Mouse (Mus musculus) intestine, postnatal 0 days (tissue): Measurements from ENCODE around the gene Sec16a. TPM values are rescaled to one million over a fixed set of nuclear protein-coding genes. Genes with fewer than 3 reads are reported as not detected.

ENCODE experiments used
- ATAC-seq: fragments of 200-750 bp; cut with Nextera tagmentation; 2 replicates; pipeline ENCODE4 v1.8.0; 2017; ENCODE audit warnings: mild to moderate bottlenecking, moderate TSS enrichment, moderate library complexity
- H3K27ac ChIP-seq: fragments of 300-500 bp; sonication (generic); 2 replicates; pipeline ENCODE4 v1.5.1; 2014; ENCODE audit warnings: mild to moderate bottlenecking, low read depth, low read length, moderate library complexity
- H3K27me3 ChIP-seq: fragments of 300-500 bp; sonication (generic); replicated peaks from 2 replicates; pipeline ENCODE4 v1.6.1; 2014; ENCODE audit warnings: low read length, mixed read lengths; ENCODE audit not compliant: control insufficient read depth, insufficient read depth
- H3K36me3 ChIP-seq: fragments of 300-500 bp; sonication (generic); 2 replicates; pipeline ENCODE4 v1.6.1; 2014; ENCODE audit warnings: mild to moderate bottlenecking, moderate library complexity; ENCODE audit not compliant: control insufficient read depth, insufficient read depth
- H3K4me1 ChIP-seq: fragments of 300-500 bp; sonication (generic); replicated peaks from 2 replicates; pipeline ENCODE4 v1.6.1; 2014; ENCODE audit warnings: antibody characterized with exemption, low read length, mixed read lengths; ENCODE audit not compliant: control insufficient read depth, insufficient read depth
- H3K4me2 ChIP-seq: fragments of 300-500 bp; sonication (generic); replicated peaks from 2 replicates; pipeline ENCODE4 v1.6.1; 2014; ENCODE audit warnings: low read depth, mild to moderate bottlenecking, moderate library complexity
- H3K4me3 ChIP-seq: fragments of 300-500 bp; sonication (generic); 2 replicates; pipeline ENCODE4 v1.5.1; 2014; ENCODE audit warnings: low read depth, low read length
- H3K9ac ChIP-seq: fragments of 300-500 bp; sonication (generic); 2 replicates; pipeline ENCODE4 v1.6.1; 2014; ENCODE audit warnings: mild to moderate bottlenecking, low read depth, low read length
- H3K9me3 ChIP-seq: fragments of 300-500 bp; sonication (generic); 2 replicates; pipeline ENCODE4 v1.6.1; 2016; ENCODE audit warnings: mixed run types; ENCODE audit not compliant: control insufficient read depth
- CTCF ChIP-seq: sonication (generic); IDR thresholded peaks from 2 replicates; pipeline ENCODE4 v1.5.1; 2016; ENCODE audit warnings: low read depth, mild to moderate bottlenecking, control low read depth, antibody characterized with exemption, moderate library complexity
- WGBS: fragments of 180-500 bp; shearing (Covaris S2); extraction: QIAGEN DNeasy Blood & Tissue Kit; methylation state at CpG from one replicate; pipeline ENCODE4 v1.1.7; 2014; 5-methylcytosine and 5-hydroxymethylcytosine counted together
- polyA plus RNA-seq: library from polyadenylated mRNA; unstranded; fragments of >200 nt; fragmentation: Nextera tagmentation; extraction: Ambion mirVana; gene quantifications from 2 replicates; pipeline ENCODE4 v1.2.1, GENCODE M21; 2015

Sec16a gene
- polyA plus RNA-seq, 1 experiment from 2014 or later = 17.4 TPM

DNA sequence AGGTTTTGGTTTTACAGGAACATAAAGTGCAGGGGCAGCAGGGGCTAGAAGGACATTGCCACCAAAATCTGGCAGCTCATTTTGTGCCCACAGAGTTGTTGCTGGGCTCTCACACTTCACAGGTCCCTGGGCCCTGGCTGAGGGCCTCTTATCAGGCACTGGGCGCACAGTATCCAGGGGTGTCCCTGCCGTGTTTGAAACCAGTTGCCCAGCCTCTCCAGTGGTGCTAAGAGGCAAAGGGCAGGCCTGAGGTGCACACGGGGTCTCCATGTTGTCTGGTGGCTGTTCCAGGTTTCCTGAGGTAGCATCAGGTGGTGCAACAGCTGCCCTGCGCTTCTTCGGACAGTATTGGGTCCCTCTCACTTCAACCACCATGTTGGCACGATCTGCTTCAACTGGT is 5.3 kb downstream of the Sec16a start:
- Histone ChIP-seq H3K4me1 (0 out of 2 replicates have a peak, but pooled peaks cover 4% of the 10 kb centered on the region), H3K4me2 (no peak overlapping the region), H3K27ac (no peak overlapping the region), H3K27me3 (no peaks in the 10 kb centered on the region), H3K9me3 (no peaks in the 10 kb centered on the region), H3K36me3 (peaks cover 67% of the 10 kb centered on the region), H3K4me3 (no peak overlapping the region), H3K9ac (no peak overlapping the region)
- TF ChIP-seq CTCF = no peak
- WGBS = 90% methylated on average over 6 of the region's 6 CpGs
- ATAC-seq = no peak

DNA sequence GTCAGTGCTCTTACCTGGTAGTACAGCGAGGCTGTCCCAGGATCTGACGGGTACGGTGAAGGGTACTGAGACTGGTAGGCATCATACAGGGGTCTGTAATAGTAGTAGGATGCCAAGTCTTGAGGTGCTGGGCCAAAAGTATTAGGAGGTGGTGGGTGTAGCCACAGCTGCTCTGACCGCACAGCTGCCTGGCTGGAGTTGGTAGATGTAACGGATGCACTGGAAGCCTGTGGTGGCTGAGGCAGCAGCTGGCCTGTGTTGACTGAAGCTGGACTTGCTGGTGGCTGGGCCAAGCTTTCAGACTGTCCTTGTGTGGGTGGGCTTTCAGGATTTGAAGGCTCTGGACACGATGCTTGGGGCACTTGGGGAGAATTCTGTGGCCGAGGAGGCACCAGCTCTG is 6.6 kb downstream of the Sec16a start:
- H3K4me2 ChIP-seq = no peak overlapping the region
- no peak for ATAC-seq
- peaks cover 80% of the 10 kb centered on the region for H3K36me3 ChIP-seq

DNA sequence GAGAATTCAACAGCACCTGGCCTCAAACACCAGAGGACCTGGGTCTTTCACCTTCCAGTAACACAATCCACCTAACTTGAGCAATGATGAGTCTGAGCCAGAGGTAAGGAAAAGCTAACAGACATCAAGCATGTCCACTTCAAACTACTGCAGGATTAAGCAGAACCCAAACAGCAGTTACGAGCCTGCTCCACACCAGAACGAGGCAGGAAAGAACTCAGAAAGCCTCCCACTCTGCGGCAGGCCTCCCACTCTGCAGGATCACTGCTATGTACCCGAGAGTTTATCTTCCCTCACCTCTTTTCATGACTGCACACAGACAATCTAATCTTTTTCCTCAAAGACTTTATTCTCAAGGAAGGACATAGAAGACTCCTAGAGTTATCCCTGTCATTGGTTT is 7.8 kb downstream of the Sec16a start:
- WGBS = 59% methylated on average over 4 of the region's 4 CpGs
- no peak for ATAC-seq
- no peak for TF ChIP-seq CTCF

More for the DNA sequence above, 6.6 kb downstream of the Sec16a start:
- H3K4me3 ChIP-seq = no peak overlapping the region
- H3K27me3 ChIP-seq = no peaks in the 10 kb centered on the region
- no peaks in the 10 kb centered on the region for H3K9me3 ChIP-seq
- no peak for TF ChIP-seq CTCF
- H3K4me1 ChIP-seq = no peaks in the 10 kb centered on the region
- WGBS = 83% methylated on average over 7 of the region's 7 CpGs
- H3K9ac ChIP-seq = no peak overlapping the region
- H3K27ac ChIP-seq = no peak overlapping the region

DNA sequence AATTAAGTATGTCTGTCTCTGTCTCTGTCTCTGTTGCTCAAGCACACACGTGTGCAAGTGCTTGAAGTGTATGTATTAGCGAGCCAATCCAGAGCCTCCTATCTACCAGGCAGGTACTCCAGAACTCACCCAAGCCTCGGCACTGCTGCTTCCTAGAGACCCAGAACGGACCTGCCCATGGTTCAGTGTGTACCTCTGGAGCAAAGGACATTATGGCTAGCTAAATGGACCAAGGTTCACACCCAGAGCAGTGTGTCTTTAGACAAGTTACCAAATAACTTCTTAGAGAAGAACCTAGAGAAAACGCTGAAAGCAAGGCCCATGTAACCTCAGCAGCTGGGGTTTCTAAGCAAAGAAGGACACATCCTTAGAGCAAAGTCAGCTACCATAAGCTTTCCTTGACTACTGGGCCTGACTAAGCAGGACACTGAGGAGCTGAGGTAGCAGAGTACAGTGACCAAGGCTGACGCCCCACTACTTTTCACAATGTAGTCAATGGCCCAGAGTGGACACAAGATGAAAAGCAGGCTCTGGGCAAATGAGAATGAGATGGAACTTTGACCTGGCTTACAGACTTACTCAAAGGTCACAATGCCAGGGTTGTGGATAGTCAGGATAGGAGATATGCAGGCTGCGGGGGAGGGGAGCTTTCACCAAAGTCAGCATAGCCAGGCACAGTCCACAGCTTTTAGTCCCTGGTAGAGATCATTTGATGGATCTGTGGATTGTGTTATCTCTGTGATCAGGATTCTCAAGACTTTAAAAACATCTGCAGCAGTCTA is 10.0 kb downstream of the Sec16a start:
- H3K36me3 ChIP-seq = peaks cover 89% of the 10 kb centered on the region
- WGBS = 77% methylated on average over 7 of the region's 7 CpGs

More for the DNA sequence above, 7.8 kb downstream of the Sec16a start:
- Histone ChIP-seq H3K9me3 (no peaks in the 10 kb centered on the region), H3K4me3 (no peak overlapping the region), H3K4me2 (no peak overlapping the region), H3K9ac (peak overlapping the region; percentile 17; the same call in 1 of the 2 replicates), H3K27me3 (no peaks in the 10 kb centered on the region), H3K36me3 (peaks cover 91% of the 10 kb centered on the region), H3K27ac (peak overlapping the region; percentile 28; the same call in 1 of the 2 replicates), H3K4me1 (no peaks in the 10 kb centered on the region)

DNA sequence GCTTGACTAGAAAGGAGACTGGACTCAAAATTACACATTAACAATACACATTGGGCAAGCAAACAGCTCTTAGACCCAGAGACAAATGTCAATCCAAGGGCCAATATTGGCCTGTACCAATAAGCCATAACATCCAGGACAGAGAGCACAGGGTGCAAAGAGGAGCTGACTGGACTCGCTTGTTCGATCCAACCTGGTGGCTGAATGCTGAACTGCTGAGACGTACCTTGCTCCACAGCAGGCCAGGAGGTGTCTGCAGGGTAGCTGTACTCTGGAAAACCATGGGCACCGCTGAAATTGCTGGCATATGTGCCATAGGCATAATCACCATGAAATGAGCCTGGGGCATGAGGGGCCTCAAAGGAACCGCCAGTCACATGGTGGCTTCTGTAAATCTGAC is 15.2 kb downstream of the Sec16a start:
- Histone ChIP-seq H3K36me3 (peaks cover 96% of the 10 kb centered on the region), H3K27me3 (no peaks in the 10 kb centered on the region), H3K4me2 (no peak overlapping the region), H3K9ac (no peak overlapping the region), H3K4me1 (no peaks in the 10 kb centered on the region), H3K27ac (no peak overlapping the region), H3K4me3 (no peak overlapping the region), H3K9me3 (no peaks in the 10 kb centered on the region)
- 0 out of 2 replicates have a peak, but pooled peaks have one; percentile 9 for TF ChIP-seq CTCF
- ATAC-seq = no peak
- 96% methylated on average over 5 of the region's 5 CpGs for WGBS

More for the DNA sequence above, 10.0 kb downstream of the Sec16a start:
- no peaks in the 10 kb centered on the region for H3K27me3 ChIP-seq
- ATAC-seq = peak; percentile 73
- no peak overlapping the region for H3K4me3 ChIP-seq
- TF ChIP-seq CTCF = no peak
- no peak overlapping the region for H3K4me2 ChIP-seq
- no peak overlapping the region for H3K9ac ChIP-seq
- H3K27ac ChIP-seq = peak overlapping the region; percentile 66
- no peaks in the 10 kb centered on the region for H3K4me1 ChIP-seq
- H3K9me3 ChIP-seq = no peaks in the 10 kb centered on the region

DNA sequence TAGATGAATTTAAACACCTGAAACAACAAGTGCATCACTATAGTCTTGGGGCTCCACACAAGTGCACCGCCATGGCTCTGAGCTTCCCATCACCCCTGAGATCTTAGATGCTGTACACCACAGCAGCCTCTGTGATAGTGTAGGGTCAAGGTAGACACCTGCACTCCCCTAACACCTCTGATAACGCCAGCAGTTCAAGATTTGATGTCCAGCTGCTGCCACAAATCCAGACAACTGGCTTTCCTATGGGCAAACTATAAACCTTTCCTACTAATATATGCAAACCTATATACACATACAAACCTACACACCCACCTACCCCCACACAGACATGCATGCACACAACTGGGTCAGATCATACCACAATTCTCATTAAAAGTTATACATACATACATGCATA is 20.5 kb downstream of the Sec16a start:
- Histone ChIP-seq H3K4me2 (no peak overlapping the region), H3K9ac (no peak overlapping the region), H3K27ac (no peak overlapping the region), H3K36me3 (peaks cover 99% of the 10 kb centered on the region), H3K9me3 (no peaks in the 10 kb centered on the region), H3K4me1 (no peaks in the 10 kb centered on the region), H3K27me3 (no peaks in the 10 kb centered on the region), H3K4me3 (no peak overlapping the region)
- ATAC-seq = no peak
- TF ChIP-seq CTCF = no peak
- 96% methylated on average over 2 of the region's 2 CpGs for WGBS
